Mouse (Mus musculus) liver, adult 2 months (tissue): Measurements from ENCODE around the gene Gm7138.

Experiments used
- CTCF ChIP-seq: fragments of 200-500 bp; IDR thresholded peaks from 2 replicates; pipeline ENCODE4 v1.5.1; 2011; ENCODE audit warnings: low read depth, low read length, control low read depth
- POLR2A ChIP-seq: fragments of 200-500 bp; IDR thresholded peaks from 2 replicates; pipeline ENCODE4 v1.6.1; 2011; ENCODE audit warnings: low read length, control low read depth; ENCODE audit not compliant: insufficient read depth; ENCODE audit errors: extremely low read depth

DNA sequence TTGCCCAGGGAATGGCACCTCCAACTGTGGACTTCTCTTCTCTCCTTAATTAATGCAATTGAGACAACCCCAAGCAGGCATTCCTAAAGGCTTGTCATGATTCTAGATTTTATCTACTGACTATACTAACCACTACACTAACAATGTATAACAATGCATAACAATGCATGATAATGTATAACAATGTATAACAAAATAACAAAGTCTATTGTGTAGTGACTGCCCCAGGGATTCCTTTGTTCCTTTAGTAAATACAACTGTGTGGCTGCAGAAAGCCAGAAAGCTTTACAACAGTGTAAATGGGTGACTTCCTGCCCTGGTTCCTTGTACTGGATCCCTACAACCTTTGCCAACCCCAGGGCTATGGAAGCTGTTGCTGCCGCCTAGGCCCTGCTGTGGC is 40.8 kb downstream of the Gm7138 start:
- no peak for TF ChIP-seq CTCF
- TF ChIP-seq POLR2A = no peak
